Mouse (Mus musculus) CH12.LX (cell line): ENCODE results near the gene Sipa1l2. TPM values are rescaled to one million over a fixed set of nuclear protein-coding genes. Genes with fewer than 3 reads are reported as not detected.

Source experiments
- DNase-seq: peaks from one replicate; pipeline ENCODE4 v3.0.0-alpha.2; 2013; ENCODE audit errors: extremely low read depth
- H3K27ac ChIP-seq: 2 replicates; pipeline ENCODE4 v1.5.1; 2012; ENCODE audit warnings: low read depth, mild to moderate bottlenecking, control low read depth, moderate library complexity; ENCODE audit not compliant: insufficient read depth
- H3K27me3 ChIP-seq: replicated peaks from 2 replicates; pipeline ENCODE3; 2012; ENCODE audit warnings: inconsistent platforms
- H3K36me3 ChIP-seq, 2 experiments: replicated peaks in 1 of 2; 2 replicates each; pipeline versions ENCODE3 to v1.6.1; 2012; ENCODE audit warnings: inconsistent platforms in 1 of 2, low read length in 1 of 2, mild to moderate bottlenecking in 1 of 2, mixed read lengths in 1 of 2, moderate library complexity in 1 of 2; ENCODE audit not compliant: control insufficient read depth in 1 of 2, insufficient read depth in 1 of 2
- H3K4me1 ChIP-seq, 2 experiments: 2 replicates each; pipeline ENCODE4 v1.6.1; 2012; ENCODE audit warnings: inconsistent platforms in 1 of 2, moderate library complexity in 1 of 2; ENCODE audit not compliant: insufficient read depth in 2 of 2, control insufficient read depth in 1 of 2
- H3K4me2 ChIP-seq: 2 replicates; pipeline ENCODE4 v1.6.1; 2012; ENCODE audit warnings: low read depth, mild to moderate bottlenecking, control low read depth; ENCODE audit not compliant: poor library complexity, insufficient read depth, severe bottlenecking
- H3K4me3 ChIP-seq, 3 experiments: fragments of 150-350 bp in 1 of 3; sonication (generic) in 1 of 3; replicated peaks in 1 of 3; 2 replicates each; pipeline versions ENCODE3 to v1.5.1; 2011 to 2012; ENCODE audit warnings: low read depth in 2 of 3, low read length in 2 of 3, mild to moderate bottlenecking in 2 of 3, moderate library complexity in 2 of 3, control low read depth in 1 of 3, improper control_type of control experiment in 1 of 3, inconsistent platforms in 1 of 3, mixed read lengths in 1 of 3; ENCODE audit not compliant: poor library complexity in 1 of 3
- H3K79me2 ChIP-seq: replicated peaks from 2 replicates; pipeline ENCODE4 v1.6.1; 2012; ENCODE audit warnings: mild to moderate bottlenecking, moderate library complexity; ENCODE audit not compliant: control insufficient read depth, poor library complexity, insufficient read depth, severe bottlenecking; ENCODE audit errors: extremely low read depth
- H3K9ac ChIP-seq: 2 replicates; pipeline ENCODE4 v1.6.1; 2012; ENCODE audit warnings: low read depth, mild to moderate bottlenecking, control low read depth, moderate library complexity; ENCODE audit not compliant: insufficient read depth
- H3K9me3 ChIP-seq: replicated peaks from 2 replicates; pipeline ENCODE3; 2012; ENCODE audit warnings: low read length, inconsistent platforms, mixed read lengths
- CTCF ChIP-seq, 2 experiments: IDR thresholded peaks in 1 of 2; conservative IDR thresholded peaks in 1 of 2; 2 replicates each; pipeline ENCODE4 v1.5.1; 2011 to 2012; ENCODE audit warnings: low read depth in 2 of 2, low read length in 2 of 2, improper control_type of control experiment in 1 of 2, inconsistent platforms in 1 of 2, mild to moderate bottlenecking in 1 of 2, moderate library complexity in 1 of 2
- E2F4 ChIP-seq: IDR thresholded peaks from 2 replicates; pipeline ENCODE4 v1.6.1; 2011; ENCODE audit warnings: low read depth, low read length, improper control_type of control experiment; ENCODE audit not compliant: insufficient replicate concordance
- EP300 ChIP-seq: IDR thresholded peaks from 2 replicates; pipeline ENCODE4 v1.6.1; 2011; ENCODE audit warnings: low read length, improper control_type of control experiment
- HCFC1 ChIP-seq: IDR thresholded peaks from 2 replicates; pipeline ENCODE4 v1.6.1; 2012; ENCODE audit warnings: low read depth, mild to moderate bottlenecking, inconsistent platforms, low read length, improper control_type of control experiment
- JUN ChIP-seq: IDR thresholded peaks from 2 replicates; pipeline ENCODE4 v1.6.1; 2011; ENCODE audit warnings: low read depth, mild to moderate bottlenecking, low read length, improper control_type of control experiment, moderate library complexity; ENCODE audit not compliant: insufficient read depth
- MAFK ChIP-seq: IDR thresholded peaks from 2 replicates; pipeline ENCODE4 v1.6.1; 2011; ENCODE audit warnings: low read length, improper control_type of control experiment; ENCODE audit not compliant: insufficient replicate concordance
- MAX ChIP-seq: IDR thresholded peaks from 2 replicates; pipeline ENCODE4 v1.6.1; 2011; ENCODE audit warnings: low read length, improper control_type of control experiment
- MEF2A ChIP-seq: IDR thresholded peaks from 2 replicates; pipeline ENCODE4 v1.6.1; 2014; ENCODE audit warnings: low read depth, mild to moderate bottlenecking, inconsistent platforms, low read length, improper control_type of control experiment, borderline replicate concordance
- MXI1 ChIP-seq: IDR thresholded peaks from 2 replicates; pipeline ENCODE4 v1.6.1; 2011; ENCODE audit warnings: mild to moderate bottlenecking, low read depth, low read length, improper control_type of control experiment
- NELFE ChIP-seq: IDR thresholded peaks from 2 replicates; pipeline ENCODE4 v1.6.1; 2011; ENCODE audit warnings: low read depth, low read length, improper control_type of control experiment
- NRF1 ChIP-seq: IDR thresholded peaks from 2 replicates; pipeline ENCODE4 v1.6.1; 2014; ENCODE audit warnings: low read depth, mild to moderate bottlenecking, inconsistent platforms, low read length, improper control_type of control experiment, moderate library complexity
- POLR2AphosphoS2 ChIP-seq: IDR thresholded peaks from 2 replicates; pipeline ENCODE4 v1.6.1; 2011; ENCODE audit warnings: low read depth, low read length, improper control_type of control experiment
- RCOR1 ChIP-seq: conservative IDR thresholded peaks from 2 replicates; pipeline ENCODE4 v1.6.1; 2012; ENCODE audit warnings: low read depth, mild to moderate bottlenecking, inconsistent platforms, low read length, improper control_type of control experiment
- SIN3A ChIP-seq: IDR thresholded peaks from 2 replicates; pipeline ENCODE4 v1.6.1; 2012; ENCODE audit warnings: low read length, improper control_type of control experiment, inconsistent platforms
- USF1 ChIP-seq: IDR thresholded peaks from 2 replicates; pipeline ENCODE4 v1.6.1; 2014; ENCODE audit warnings: low read depth, mild to moderate bottlenecking, inconsistent platforms, low read length, improper control_type of control experiment
- ZC3H11A ChIP-seq: IDR thresholded peaks from 2 replicates; pipeline ENCODE4 v1.6.1; 2012; ENCODE audit warnings: low read depth, mild to moderate bottlenecking, inconsistent platforms, low read length, improper control_type of control experiment
- ZKSCAN1 ChIP-seq: IDR thresholded peaks from 2 replicates; pipeline ENCODE4 v1.6.1; 2012; ENCODE audit warnings: low read depth, inconsistent platforms, low read length, improper control_type of control experiment, borderline replicate concordance
- ZMIZ1 ChIP-seq: IDR thresholded peaks from 2 replicates; pipeline ENCODE4 v1.6.1; 2012; ENCODE audit warnings: low read depth, mild to moderate bottlenecking, inconsistent platforms, low read length, improper control_type of control experiment
- ZNF384 ChIP-seq: IDR thresholded peaks from 2 replicates; pipeline ENCODE4 v1.6.1; 2012; ENCODE audit warnings: low read depth, low read length, improper control_type of control experiment, inconsistent platforms
- dilution Hi-C: fragments of 300-500 bp; cut with MboI; formaldehyde crosslinking; loops from 2 replicates; pipeline ENCODE4 v1.14.3; 2020; ENCODE audit warnings: low sequenced_read_pairs; ENCODE audit not compliant: extremely low pct_unique_long_range_greater_than_20kb, extremely low pct_ligation_motif_present
- in situ Hi-C: fragments of 300-500 bp; cut with MboI; formaldehyde crosslinking; loops from 3 replicates; pipeline ENCODE4 v1.14.3; 2019; ENCODE audit warnings: low sequenced_read_pairs, low pct_ligation_motif_present, low pct_unique_long_range_greater_than_20kb, mixed read lengths
- polyA plus RNA-seq: library from polyadenylated mRNA; unstranded; fragments of >175 nt; gene quantifications from 2 replicates; pipeline ENCODE4 v1.2.1, GENCODE M21; 2012; ENCODE audit warnings: low read depth; ENCODE audit not compliant: insufficient read length
- total RNA-seq, 2 experiments: library from RNA; depleted of rRNA; stranded (reverse); fragments of 300-350 nt in 1 of 2; fragments of >200 nt in 1 of 2; gene quantifications; 2 replicates each; pipeline ENCODE4 v1.2.3; 2012 to 2014

The Sipa1l2 gene
- total and polyA plus RNA-seq, 3 experiments, result 2.0 to 5.6 (median 2.7) TPM

DNA sequence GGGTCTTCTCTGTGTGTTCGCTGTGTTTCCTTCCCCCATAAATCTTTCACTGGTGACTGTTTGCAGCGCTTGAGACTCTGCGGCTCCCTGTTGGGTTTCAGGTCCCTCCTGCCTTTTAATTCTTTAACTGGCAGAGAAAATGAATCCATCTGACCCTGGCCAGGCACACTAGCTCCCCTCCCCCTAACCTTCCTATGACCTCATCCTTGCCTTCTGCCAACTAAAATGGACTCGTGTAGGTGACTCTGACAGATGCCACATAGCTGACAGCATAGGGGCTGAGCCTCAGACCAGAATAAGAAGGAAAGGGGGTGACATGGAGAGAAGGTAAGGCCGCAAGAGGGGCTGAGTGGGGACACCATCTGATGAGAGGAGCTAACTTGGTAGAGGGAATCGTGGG lies 31.3 kb downstream of the Sipa1l2 start:
- no peak for DNase-seq
- Histone ChIP-seq H3K4me3 (no peak overlapping the region), H3K27me3 (no peaks in the 10 kb centered on the region), H3K79me2 (no peaks in the 10 kb centered on the region), H3K4me2 (no peak overlapping the region), H3K4me1 (peaks cover 4 to 15% of the 10 kb centered on the region in 2 experiments), H3K9ac (no peak overlapping the region), H3K36me3 (peaks cover 10 to 29% of the 10 kb centered on the region in 2 experiments), H3K27ac (no peak overlapping the region), H3K9me3 (no peaks in the 10 kb centered on the region)
- TF ChIP-seq CTCF (conservative IDR thresholded peaks at IDR 0.05 in 1 of 2, IDR thresholded peaks at IDR 0.05 in 1 of 2; ENCODE audit: low read depth in 2 of 2, low read length in 2 of 2) (no peak), ZMIZ1 (no peak), ZKSCAN1 (no peak), MXI1 (no peak), ZNF384 (no peak), NRF1 (no peak)
- dilution Hi-C loops, result no loop called here
- in situ Hi-C loops, result no loop called here

DNA sequence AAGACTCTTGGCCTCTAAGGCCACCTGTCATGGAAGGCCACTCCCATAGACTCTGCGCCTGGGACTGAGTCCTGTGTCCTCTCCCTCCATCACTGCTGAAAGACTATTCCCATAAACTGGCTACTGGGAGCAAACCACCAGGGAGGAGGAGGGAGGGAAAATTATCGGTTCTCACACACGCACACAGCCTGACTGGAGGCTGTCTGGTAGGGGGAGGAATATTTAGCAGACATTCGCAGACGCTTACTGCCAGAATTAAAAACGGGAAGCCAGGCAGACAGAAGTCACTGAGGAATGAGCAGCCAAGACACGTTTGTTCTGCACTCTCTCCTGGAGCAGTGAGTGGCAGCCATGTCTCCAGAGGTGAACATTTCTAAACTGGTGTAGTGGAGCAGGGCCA lies 35.9 kb downstream of the Sipa1l2 start:
- Histone ChIP-seq H3K9me3 (peaks cover 4% of the 10 kb centered on the region), H3K27me3 (no peaks in the 10 kb centered on the region), H3K9ac (no peak overlapping the region), H3K36me3 (peaks cover 10 to 23% of the 10 kb centered on the region in 2 experiments), H3K4me3 (no peak overlapping the region), H3K4me2 (no peak overlapping the region), H3K27ac (no peak overlapping the region), H3K79me2 (no peaks in the 10 kb centered on the region), H3K4me1 (peaks cover 4 to 42% of the 10 kb centered on the region in 2 experiments)
- dilution Hi-C loops, result no loop called here
- no peak for TF ChIP-seq POLR2AphosphoS2
- TF ChIP-seq ZC3H11A, result no peak
- TF ChIP-seq NELFE, result no peak
- no peak for TF ChIP-seq SIN3A
- no peak for TF ChIP-seq MEF2A
- TF ChIP-seq MAFK, result no peak
- TF ChIP-seq MAX, result no peak
- no peak for TF ChIP-seq EP300
- TF ChIP-seq JUN, result no peak
- TF ChIP-seq HCFC1, result no peak
- TF ChIP-seq ZNF384, result no peak
- TF ChIP-seq RCOR1, result no peak
- no peak for TF ChIP-seq USF1
- no peak for TF ChIP-seq E2F4
- no peak for DNase-seq
- in situ Hi-C loops, result no loop called here
